Mouse (Mus musculus): ENCODE results near the gene Caly. TPM values are rescaled to one million over a fixed set of nuclear protein-coding genes. Genes with fewer than 3 reads are reported as not detected.

Gene Caly
- polyA plus RNA-seq, 1 experiment from 2014 or later: 3.7 TPM

- peaks cover 36% of the 10 kb centered on the region for H3K27me3 ChIP-seq (replicated peaks; ENCODE audit: control insufficient read depth, insufficient read depth, low read length)
- H3K4me2 ChIP-seq (replicated peaks; ENCODE audit: low read depth): no peak overlapping the region
- no peak for TF ChIP-seq CTCF (IDR thresholded peaks at IDR 0.05; ENCODE audit: low read depth)
- H3K9me3 ChIP-seq (ENCODE audit: control insufficient read depth): no peaks in the 10 kb centered on the region
- no peak for ATAC-seq
- H3K27ac ChIP-seq (ENCODE audit: low read depth, low read length): no peak overlapping the region
- no peaks in the 10 kb centered on the region for H3K4me1 ChIP-seq (replicated peaks; ENCODE audit: control insufficient read depth, insufficient read depth, low read length)
- 56% methylated on average over 6 of the region's 6 CpGs for WGBS
- H3K36me3 ChIP-seq (ENCODE audit: control insufficient read depth, insufficient read depth): no peaks in the 10 kb centered on the region
- no peak overlapping the region for H3K4me3 ChIP-seq (ENCODE audit: low read depth, low read length)
- H3K9ac ChIP-seq (ENCODE audit: low read depth, low read length): no peak overlapping the region
Measured at GRCm38 (mm10) chr7:140077698-140078097, 4.7 kb downstream of the Caly start.

DNA sequence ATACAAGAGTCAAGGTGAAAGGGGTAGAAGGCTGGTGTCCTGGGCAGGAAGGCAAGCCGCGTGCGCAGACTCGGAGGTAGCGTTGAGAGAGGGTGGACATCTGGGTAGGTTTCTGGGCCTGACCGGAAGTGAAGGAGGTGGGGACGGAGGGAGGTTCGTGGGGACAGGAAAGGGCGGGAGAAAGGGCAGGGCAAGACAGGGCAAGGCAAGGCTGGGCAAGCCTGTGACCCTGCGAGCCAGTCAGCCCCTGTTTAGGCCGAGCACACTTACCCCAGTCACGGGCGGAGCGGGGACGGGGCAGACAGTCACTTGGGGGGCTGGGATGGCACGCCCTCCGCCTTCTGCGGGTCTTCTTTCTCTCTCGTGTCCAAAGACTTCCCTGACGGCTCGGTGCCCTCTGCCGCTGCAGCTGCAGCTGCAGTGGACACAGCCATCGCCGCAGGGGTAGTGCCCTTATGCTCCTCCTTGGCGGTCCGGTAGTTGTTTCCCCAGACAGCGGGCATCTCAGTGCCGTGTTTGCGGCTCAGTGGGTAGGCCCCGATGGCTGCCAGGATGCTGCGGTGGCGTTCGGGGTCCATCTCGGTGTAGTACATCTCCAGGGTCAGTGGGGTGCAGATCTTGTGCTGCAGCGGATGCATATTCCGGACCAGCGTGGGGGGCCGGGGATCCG lies 12.2 kb downstream of the Caly start:
- ATAC-seq: 0 out of 2 replicates have a peak, but pooled peaks have one; percentile 8
- H3K4me2 ChIP-seq (replicated peaks; ENCODE audit: low read depth): peak overlapping the region; percentile 56
- WGBS: 39% methylated on average over 38 of the region's 39 CpGs
- no peaks in the 10 kb centered on the region for H3K9me3 ChIP-seq (ENCODE audit: control insufficient read depth)
- no peak for TF ChIP-seq CTCF (IDR thresholded peaks at IDR 0.05; ENCODE audit: low read depth)
- no peak overlapping the region for H3K9ac ChIP-seq (ENCODE audit: low read depth, low read length)
- H3K4me1 ChIP-seq (replicated peaks; ENCODE audit: control insufficient read depth, insufficient read depth, low read length): no peaks in the 10 kb centered on the region
- H3K27ac ChIP-seq (ENCODE audit: low read depth, low read length): no peak overlapping the region
- peak overlapping the region; percentile 26 for H3K4me3 ChIP-seq (ENCODE audit: low read depth, low read length)
- H3K27me3 ChIP-seq (replicated peaks; ENCODE audit: control insufficient read depth, insufficient read depth, low read length): 0 out of 2 replicates have a peak, but pooled peaks cover 3% of the 10 kb centered on the region
- no peaks in the 10 kb centered on the region for H3K36me3 ChIP-seq (ENCODE audit: control insufficient read depth, insufficient read depth)

GRCm38 (mm10) chr7:140067397-140067796 lies 15.0 kb downstream of the Caly start:
- H3K4me2 ChIP-seq (replicated peaks; ENCODE audit: low read depth): no peak overlapping the region
- no peak overlapping the region for H3K4me3 ChIP-seq (ENCODE audit: low read depth, low read length)
- no peaks in the 10 kb centered on the region for H3K36me3 ChIP-seq (ENCODE audit: control insufficient read depth, insufficient read depth)
- no peak overlapping the region for H3K9ac ChIP-seq (ENCODE audit: low read depth, low read length)
- peaks cover 17% of the 10 kb centered on the region; the same call in 1 of the 2 replicates for H3K27me3 ChIP-seq (replicated peaks; ENCODE audit: control insufficient read depth, insufficient read depth, low read length)
- H3K9me3 ChIP-seq (ENCODE audit: control insufficient read depth): no peaks in the 10 kb centered on the region
- no peak for ATAC-seq
- 55% methylated on average over 6 of the region's 6 CpGs for WGBS
- H3K4me1 ChIP-seq (replicated peaks; ENCODE audit: control insufficient read depth, insufficient read depth, low read length): no peaks in the 10 kb centered on the region
- no peak overlapping the region for H3K27ac ChIP-seq (ENCODE audit: low read depth, low read length)
- TF ChIP-seq CTCF (IDR thresholded peaks at IDR 0.05; ENCODE audit: low read depth): no peak

GRCm38 (mm10) chr7:140063092-140063491 lies 19.3 kb downstream of the Caly start:
- WGBS: 20% methylated on average over 7 of the region's 7 CpGs
- Histone ChIP-seq H3K4me1 (replicated peaks; ENCODE audit: control insufficient read depth, insufficient read depth, low read length) (peaks cover 7% of the 10 kb centered on the region; the same call in 1 of the 2 replicates), H3K27me3 (replicated peaks; ENCODE audit: control insufficient read depth, insufficient read depth, low read length) (peaks cover 55% of the 10 kb centered on the region), H3K36me3 (ENCODE audit: control insufficient read depth, insufficient read depth) (no peaks in the 10 kb centered on the region), H3K9me3 (ENCODE audit: control insufficient read depth) (no peaks in the 10 kb centered on the region), H3K9ac (ENCODE audit: low read depth, low read length) (no peak overlapping the region), H3K27ac (ENCODE audit: low read depth, low read length) (no peak overlapping the region), H3K4me3 (ENCODE audit: low read depth, low read length) (no peak overlapping the region), H3K4me2 (replicated peaks; ENCODE audit: low read depth) (no peak overlapping the region)
- ATAC-seq: no peak
- TF ChIP-seq CTCF (IDR thresholded peaks at IDR 0.05; ENCODE audit: low read depth): peak; percentile 86

DNA sequence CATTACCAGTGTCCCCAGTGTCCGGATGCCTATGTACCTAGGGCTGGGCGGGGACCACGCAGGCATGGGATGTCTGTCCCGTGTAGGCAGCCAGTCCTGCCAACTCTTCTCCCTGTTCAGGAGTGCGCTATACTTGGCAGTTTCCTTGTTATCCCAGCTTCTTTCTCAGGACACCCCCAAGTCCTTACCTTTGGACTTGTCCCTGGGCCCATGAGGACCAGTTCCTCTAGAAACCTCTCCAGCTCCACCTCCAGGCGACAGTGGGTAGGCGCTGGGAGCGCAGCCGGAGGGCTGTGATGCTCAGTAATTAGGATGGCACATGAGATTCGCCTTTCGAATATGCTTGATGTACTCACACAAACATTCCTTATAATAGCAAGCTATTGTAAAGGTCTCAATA lies 20.0 kb downstream of the Caly start:
- H3K27ac ChIP-seq (ENCODE audit: low read depth, low read length): no peak overlapping the region
- H3K4me2 ChIP-seq (replicated peaks; ENCODE audit: low read depth): no peak overlapping the region
- 16% methylated on average over 11 of the region's 11 CpGs for WGBS
- peak; percentile 73 for TF ChIP-seq CTCF (IDR thresholded peaks at IDR 0.05; ENCODE audit: low read depth)
- peak; percentile 64 for ATAC-seq
- no peak overlapping the region for H3K9ac ChIP-seq (ENCODE audit: low read depth, low read length)
- H3K4me1 ChIP-seq (replicated peaks; ENCODE audit: control insufficient read depth, insufficient read depth, low read length): peaks cover 7% of the 10 kb centered on the region; the same call in 1 of the 2 replicates
- no peak overlapping the region for H3K4me3 ChIP-seq (ENCODE audit: low read depth, low read length)
- H3K36me3 ChIP-seq (ENCODE audit: control insufficient read depth, insufficient read depth): no peaks in the 10 kb centered on the region
- no peaks in the 10 kb centered on the region for H3K9me3 ChIP-seq (ENCODE audit: control insufficient read depth)
- H3K27me3 ChIP-seq (replicated peaks; ENCODE audit: control insufficient read depth, insufficient read depth, low read length): peaks cover 63% of the 10 kb centered on the region

DNA sequence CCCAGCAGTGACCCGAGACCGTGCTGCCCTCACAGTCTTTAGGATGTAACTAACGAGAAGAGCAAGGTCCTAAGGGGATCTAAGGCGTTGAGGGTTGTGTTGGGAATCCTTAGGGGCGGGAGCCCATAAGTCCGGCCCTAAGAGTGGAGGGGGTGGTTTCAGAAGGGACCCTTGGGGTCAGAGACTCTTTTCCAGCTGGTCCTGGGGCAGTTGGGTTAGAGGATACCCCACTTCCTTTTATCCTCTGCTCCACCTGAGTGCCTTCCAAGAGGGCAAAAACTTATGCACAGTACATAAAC lies 20.6 kb downstream of the Caly start:
- H3K4me3 ChIP-seq (ENCODE audit: low read depth, low read length): peak overlapping the region; percentile 33
- WGBS: 5% methylated on average over 6 of the region's 6 CpGs

More for the DNA sequence above, 20.6 kb downstream of the Caly start:
- peaks cover 68% of the 10 kb centered on the region for H3K27me3 ChIP-seq (replicated peaks; ENCODE audit: control insufficient read depth, insufficient read depth, low read length)
- no peak for ATAC-seq
- no peak overlapping the region for H3K9ac ChIP-seq (ENCODE audit: low read depth, low read length)
- H3K4me2 ChIP-seq (replicated peaks; ENCODE audit: low read depth): peak overlapping the region; percentile 61
- H3K27ac ChIP-seq (ENCODE audit: low read depth, low read length): no peak overlapping the region
- H3K4me1 ChIP-seq (replicated peaks; ENCODE audit: control insufficient read depth, insufficient read depth, low read length): peaks cover 7% of the 10 kb centered on the region; the same call in 1 of the 2 replicates
- no peaks in the 10 kb centered on the region for H3K9me3 ChIP-seq (ENCODE audit: control insufficient read depth)
- no peak for TF ChIP-seq CTCF (IDR thresholded peaks at IDR 0.05; ENCODE audit: low read depth)
- no peaks in the 10 kb centered on the region for H3K36me3 ChIP-seq (ENCODE audit: control insufficient read depth, insufficient read depth)
